Mouse (Mus musculus): ENCODE measurements at regions not wholly inside any gene's neighbourhood (a gene's known extent, or its start where the extent isn't known, plus 50 kb on each side); places are given as distances from the start of the nearest gene placed in this dataset.

GRCm38 (mm10) chr15:30029257-30029899, 143.0 kb upstream of the Ctnnd2 start:
- peak; percentile 6 for DNase-seq (ENCODE audit: low read depth)

GRCm38 (mm10) chr15:30035367-30035766, 137.0 kb upstream of the Ctnnd2 start:
- no peak for DNase-seq (ENCODE audit: low read depth)

- no peak for DNase-seq (ENCODE audit: low read depth)
These were observed 121.5 kb upstream of the Ctnnd2 start for GRCm38 (mm10) chr15:30050851-30051250.

- no peak for DNase-seq (ENCODE audit: low read depth)
These were observed 112.6 kb upstream of the Ctnnd2 start for GRCm38 (mm10) chr15:30059808-30060207.

- no peak for DNase-seq (ENCODE audit: low read depth)
These were observed 111.7 kb upstream of the Ctnnd2 start for GRCm38 (mm10) chr15:30060505-30061342.

GRCm38 (mm10) chr15:30071668-30072067, 100.7 kb upstream of the Ctnnd2 start:
- DNase-seq (ENCODE audit: low read depth): no peak

- no peak for DNase-seq (ENCODE audit: low read depth)
These were observed 100.1 kb upstream of the Ctnnd2 start for GRCm38 (mm10) chr15:30072301-30072700.

GRCm38 (mm10) chr15:30087120-30087519, 85.3 kb upstream of the Ctnnd2 start:
- DNase-seq (ENCODE audit: low read depth): no peak

- no peak for DNase-seq (ENCODE audit: low read depth)
These were observed 50.3 kb upstream of the Ctnnd2 start for GRCm38 (mm10) chr15:30122061-30122460.

Data from induced T-regulatory cell, adult 2 months (primary cell).